Mouse (Mus musculus): ENCODE measurements at regions not wholly inside any gene's neighbourhood (a gene's known extent, or its start where the extent isn't known, plus 50 kb on each side); places are given as distances from the start of the nearest gene placed in this dataset.

DNA sequence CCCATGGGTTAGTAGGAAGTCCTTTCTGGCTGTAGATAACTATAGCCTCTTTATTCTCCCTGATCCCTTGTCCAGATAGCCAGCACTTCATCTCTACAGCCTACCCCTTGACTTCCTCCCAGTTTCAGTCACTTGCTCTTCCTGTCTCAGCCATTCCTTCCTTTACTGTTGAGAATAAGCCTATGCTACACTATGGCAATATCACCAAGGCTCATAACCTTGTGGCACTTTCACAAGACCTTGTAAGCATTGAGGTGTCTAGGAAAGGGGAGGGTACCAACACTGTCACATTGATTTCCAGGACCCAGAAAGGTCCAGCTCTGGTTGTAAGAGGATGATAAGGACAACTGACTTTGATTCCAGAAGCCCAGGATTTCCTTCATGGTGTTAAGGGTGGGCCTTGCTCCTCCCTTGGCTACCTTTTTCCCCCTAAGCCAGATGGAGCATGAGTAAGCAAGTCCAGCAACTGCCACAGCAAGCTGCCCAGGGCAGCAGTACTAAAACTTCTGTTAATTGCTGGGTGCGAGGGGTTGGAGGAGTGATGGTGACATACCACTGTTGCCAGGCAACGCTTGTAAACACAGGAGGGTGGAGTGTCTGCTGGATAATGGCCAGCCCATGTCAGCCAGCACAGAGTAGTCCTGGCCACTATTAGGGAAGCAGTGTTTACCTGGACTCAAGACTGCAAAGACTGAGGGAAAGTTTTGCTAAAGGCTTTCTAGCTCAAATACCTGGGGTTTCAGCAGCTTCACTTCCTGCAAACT is 75.7 kb downstream of the Ankrd16 start:
- no peak for DNase-seq (ENCODE audit: low spot score in 2 of 2)

GRCm38 (mm10) chr2:11869983-11870382 is 92.3 kb downstream of the Ankrd16 start:
- no peak for DNase-seq (ENCODE audit: low spot score in 2 of 2)

- no peak for DNase-seq (ENCODE audit: low spot score in 2 of 2)
Observed at GRCm38 (mm10) chr2:11880005-11880404, 102.3 kb downstream of the Ankrd16 start.

GRCm38 (mm10) chr2:11894792-11895568 is 117.3 kb downstream of the Ankrd16 start:
- no peak for DNase-seq (ENCODE audit: low spot score in 2 of 2)

DNA sequence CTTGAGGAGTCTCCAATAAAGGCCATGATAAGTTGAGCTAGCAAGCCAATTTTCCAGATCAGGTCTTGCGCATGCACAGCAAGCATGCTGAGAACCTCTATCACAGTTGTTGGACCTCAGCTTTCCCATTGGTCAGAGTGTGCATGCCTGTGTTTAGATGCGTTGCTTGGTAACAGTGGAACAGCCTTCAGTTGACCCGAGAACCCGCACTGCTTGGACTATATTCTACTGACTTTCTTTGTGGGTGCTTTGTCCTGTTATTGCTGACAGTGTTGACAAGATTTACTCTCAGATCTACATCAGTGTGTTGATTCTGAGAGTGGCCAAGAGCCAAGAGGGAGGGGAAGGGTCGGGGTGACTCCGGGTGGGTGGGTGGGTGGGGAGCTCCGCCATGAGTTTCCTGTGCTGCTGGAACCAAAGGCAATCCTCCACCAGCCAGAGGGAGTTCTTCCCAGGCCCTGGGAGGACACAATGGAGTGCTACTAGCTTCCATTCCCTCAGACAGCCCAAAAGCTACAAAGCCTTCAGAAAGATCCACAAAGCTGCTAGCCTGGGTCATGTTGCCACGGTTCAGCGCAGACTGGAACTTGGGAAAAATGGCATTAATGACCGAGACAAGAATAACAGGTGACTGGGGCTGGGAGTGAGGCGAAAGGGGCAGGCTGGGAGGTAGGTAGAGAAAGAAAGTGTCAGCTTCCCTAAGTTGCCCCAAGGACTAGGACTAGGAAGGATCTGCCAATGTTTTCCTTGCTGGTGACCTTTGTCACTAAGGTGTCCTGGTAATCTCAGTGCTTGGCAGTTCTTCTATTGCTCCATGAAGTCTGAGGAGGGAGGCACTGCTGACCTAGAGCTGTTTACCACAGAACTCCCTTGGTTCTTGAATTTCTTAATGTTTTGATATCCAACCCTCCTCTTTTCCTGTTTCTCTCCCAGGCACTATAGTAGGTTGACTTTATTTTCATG is 122.3 kb downstream of the Ankrd16 start:
- no peak for DNase-seq (ENCODE audit: low spot score in 2 of 2)

DNA sequence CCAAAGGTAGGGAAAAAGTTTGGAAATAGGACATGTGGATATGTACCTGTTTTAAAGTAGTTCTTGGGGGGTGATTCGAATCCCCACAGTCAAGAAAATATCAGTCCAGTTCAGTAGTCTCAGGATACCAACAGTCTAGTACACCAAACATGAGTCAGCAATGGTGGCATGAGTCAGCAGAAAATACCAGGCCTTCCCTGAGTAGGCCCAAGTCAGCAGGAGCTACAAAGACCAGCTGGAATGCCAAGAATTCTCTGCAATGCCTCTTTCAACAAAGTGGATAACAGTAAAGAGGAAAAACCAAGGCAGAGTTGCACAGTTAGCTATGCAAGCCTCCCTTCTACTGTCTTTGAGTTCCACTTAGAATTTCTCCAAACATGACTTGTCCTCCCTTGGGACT is 137.1 kb downstream of the Ankrd16 start:
- DNase-seq (ENCODE audit: low spot score in 2 of 2) = no peak

DNA sequence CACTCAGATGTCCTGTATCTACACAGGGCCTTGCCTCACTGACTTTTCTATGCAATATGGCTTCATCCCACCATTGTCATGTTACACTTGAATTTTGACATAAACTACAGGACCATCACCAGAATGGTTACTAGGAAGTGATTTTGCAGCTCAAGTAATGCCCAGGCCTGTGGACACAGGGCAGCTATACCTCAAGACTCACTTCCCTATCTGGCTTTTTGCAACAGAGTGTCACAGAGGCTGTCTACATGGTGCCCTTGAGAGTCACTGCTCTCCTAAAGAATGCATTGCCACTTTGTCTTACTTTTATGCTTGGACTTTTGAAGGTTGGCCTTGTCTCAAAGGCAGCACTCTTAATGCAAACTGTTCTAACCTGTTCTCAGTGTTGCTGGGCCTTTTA is 139.7 kb downstream of the Ankrd16 start:
- no peak for DNase-seq (ENCODE audit: low spot score in 2 of 2)

DNA sequence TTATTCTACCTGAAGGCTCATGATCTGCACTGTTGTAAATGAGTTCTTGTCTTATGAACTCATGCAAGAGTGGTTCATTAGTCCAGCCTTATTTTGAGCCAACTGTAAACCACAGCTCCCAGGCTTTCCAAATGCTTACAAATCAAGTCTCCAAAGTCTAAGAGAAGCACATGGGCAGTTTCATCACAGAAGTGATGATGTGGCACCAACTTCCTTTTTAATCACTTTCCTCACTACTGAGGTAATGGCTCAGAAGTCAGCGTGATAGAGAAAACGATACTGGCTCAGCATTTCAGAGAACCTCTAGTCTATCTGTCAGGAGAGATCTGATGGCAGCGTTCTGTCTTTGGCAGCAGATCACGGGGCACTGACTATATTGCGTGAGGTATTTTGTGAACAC is 140.4 kb downstream of the Ankrd16 start:
- DNase-seq (ENCODE audit: low spot score in 2 of 2) = no peak

DNA sequence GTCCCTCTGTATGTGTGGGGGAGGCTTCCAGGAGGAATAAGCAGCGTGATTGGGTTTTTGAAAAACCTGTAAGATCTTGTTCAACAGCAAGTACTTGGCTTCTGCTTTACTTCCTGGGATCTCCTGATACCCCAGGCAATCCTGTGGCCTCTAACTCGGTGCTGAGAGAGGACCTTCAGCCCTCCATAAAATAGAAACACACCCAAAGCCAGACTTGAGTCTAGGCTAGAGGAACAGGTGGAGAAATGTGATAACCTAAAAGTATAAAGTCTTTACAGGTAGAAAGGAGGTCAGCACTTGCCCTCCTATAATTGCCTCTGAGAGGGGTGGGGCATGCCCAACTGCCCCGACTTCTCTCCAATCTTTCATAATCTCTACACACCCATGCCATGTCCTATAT is 183.1 kb downstream of the Ankrd16 start:
- no peak for DNase-seq (ENCODE audit: low spot score in 2 of 2)

DNA sequence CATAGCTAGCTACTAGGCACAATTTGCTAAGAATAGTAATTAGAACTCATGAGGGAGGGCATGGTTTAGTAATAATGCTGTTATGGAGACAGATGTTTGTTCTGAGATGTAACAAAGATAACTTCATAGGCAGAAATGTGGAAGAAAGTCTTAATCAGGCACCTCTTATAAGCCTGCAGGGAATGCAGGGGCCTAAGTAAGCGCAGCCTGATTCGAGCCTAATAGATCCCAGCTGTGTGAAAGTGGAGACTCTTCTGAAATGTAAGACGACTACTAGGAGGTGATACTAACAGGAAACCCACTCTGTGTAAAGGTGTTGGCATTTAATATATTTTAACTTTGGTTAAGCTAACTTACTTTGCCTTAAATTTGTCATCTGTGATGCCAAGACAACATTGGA is 187.7 kb downstream of the Ankrd16 start:
- no peak for DNase-seq (ENCODE audit: low spot score in 2 of 2)

DNA sequence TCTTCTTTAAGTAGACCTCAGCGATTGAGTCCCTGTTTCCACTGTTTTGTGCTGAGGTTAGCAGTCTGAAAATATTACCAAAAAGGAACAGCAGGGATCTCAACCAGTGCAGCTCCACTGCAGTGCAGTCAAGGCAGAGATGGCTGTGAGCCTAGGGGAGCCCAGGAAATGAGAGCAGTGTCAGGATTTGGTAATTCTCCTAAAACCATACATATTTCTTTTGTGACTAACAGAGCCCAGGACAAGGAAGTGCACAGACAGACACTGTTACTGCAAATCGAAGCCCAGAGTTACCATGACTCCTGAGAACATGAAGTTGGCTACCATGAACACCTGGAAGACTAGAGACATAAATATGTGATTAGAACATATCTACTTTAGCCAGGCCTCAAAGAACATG is 189.3 kb downstream of the Ankrd16 start:
- DNase-seq (ENCODE audit: low spot score in 2 of 2) = no peak

DNA sequence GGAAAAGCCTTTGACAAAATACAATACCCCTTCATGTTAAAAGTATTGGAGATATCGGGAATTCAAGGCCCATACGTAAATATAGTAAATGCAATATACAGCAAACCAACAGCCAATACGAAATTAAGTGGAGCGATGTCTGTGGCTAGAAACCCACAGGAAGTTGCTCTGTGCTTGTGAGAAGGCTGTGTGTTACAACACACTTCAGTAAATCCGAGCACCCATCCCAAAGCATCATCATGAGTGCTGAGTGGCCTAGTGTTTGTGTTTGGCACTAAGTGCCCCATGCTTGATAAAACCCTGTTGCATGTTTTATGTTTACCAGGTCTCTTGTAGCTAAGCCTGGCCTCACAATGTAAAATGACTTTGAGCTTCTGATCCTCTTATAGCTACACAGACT is 194.3 kb downstream of the Ankrd16 start:
- no peak for DNase-seq (ENCODE audit: low spot score in 2 of 2)

- no peak for DNase-seq (ENCODE audit: low spot score in 2 of 2)
Observed at GRCm38 (mm10) chr2:12001938-12002899, 224.5 kb downstream of the Ankrd16 start.

GRCm38 (mm10) chr2:12004330-12004729 is 226.7 kb downstream of the Ankrd16 start:
- no peak for DNase-seq (ENCODE audit: low spot score in 2 of 2)

GRCm38 (mm10) chr2:12007201-12007600 is 229.5 kb downstream of the Ankrd16 start:
- DNase-seq (ENCODE audit: low spot score in 2 of 2) = no peak

GRCm38 (mm10) chr2:12011441-12011840 is 233.8 kb downstream of the Ankrd16 start:
- DNase-seq (ENCODE audit: low spot score in 2 of 2) = no peak

- DNase-seq (ENCODE audit: low spot score in 2 of 2) = no peak
Observed at GRCm38 (mm10) chr2:12019607-12020006, 241.9 kb downstream of the Ankrd16 start.

DNA sequence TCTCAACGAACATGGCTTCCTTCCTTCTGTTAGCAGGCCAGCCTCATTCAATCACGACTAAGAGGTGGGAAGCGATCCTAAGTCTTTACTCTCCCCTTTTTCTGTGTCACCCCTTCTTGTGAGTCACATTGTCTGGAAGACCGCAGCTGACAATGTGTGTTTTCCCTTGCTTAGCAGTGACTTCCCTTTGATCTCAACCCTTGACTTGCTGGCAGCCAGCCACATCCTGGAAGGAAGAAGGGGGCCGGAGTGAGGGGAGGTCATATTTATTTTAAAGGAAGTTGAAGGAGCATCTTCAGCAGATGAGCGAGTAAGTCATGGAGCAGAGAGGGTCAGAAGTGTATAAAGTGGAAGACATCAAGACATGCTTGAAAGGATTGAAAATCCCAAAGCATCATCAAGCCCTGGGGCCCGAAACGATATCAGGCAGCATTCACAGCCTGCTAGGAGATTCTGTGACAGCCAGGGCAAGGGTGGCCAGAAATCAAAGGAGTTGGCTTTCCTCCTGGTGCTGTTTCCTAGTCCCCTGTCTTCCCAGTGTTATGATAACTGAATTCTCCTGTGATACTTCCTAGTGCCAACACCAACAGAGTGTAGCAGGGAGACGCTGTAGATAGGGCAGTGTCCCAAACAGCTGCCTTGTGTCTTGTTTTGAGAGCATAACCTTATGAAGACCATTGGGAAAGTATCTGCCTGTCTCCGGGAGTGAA is 245.9 kb downstream of the Ankrd16 start:
- peak in 1 of 2 experiments; percentile 23 for DNase-seq (ENCODE audit: low spot score in 2 of 2)

- no peak for DNase-seq (ENCODE audit: low spot score in 2 of 2)
Observed at GRCm38 (mm10) chr2:12026220-12026619, 248.5 kb downstream of the Ankrd16 start.
